Mouse (Mus musculus) lung, adult 2 months (tissue): ENCODE data around the gene Epgn. TPM values are rescaled to one million over a fixed set of nuclear protein-coding genes. Genes with fewer than 3 reads are reported as not detected.

ENCODE experiments used
- DNase-seq: peaks from one replicate; pipeline ENCODE4 v3.0.0; 2022
- H3K4me1 ChIP-seq: fragments of 200-500 bp; 2 replicates; pipeline ENCODE4 v1.6.1; 2011; ENCODE audit warnings: low read length; ENCODE audit not compliant: control insufficient read depth, insufficient read depth
- H3K4me3 ChIP-seq: fragments of 200-500 bp; replicated peaks from 2 replicates; pipeline ENCODE3; 2011; ENCODE audit warnings: low read depth, mild to moderate bottlenecking, control low read depth, low read length; ENCODE audit errors: extremely low read depth
- CTCF ChIP-seq: fragments of 200-500 bp; IDR thresholded peaks from 2 replicates; pipeline ENCODE4 v1.5.1; 2011; ENCODE audit warnings: mild to moderate bottlenecking, low read length, control low read depth; ENCODE audit not compliant: insufficient read depth
- POLR2A ChIP-seq: fragments of 200-500 bp; IDR thresholded peaks from 2 replicates; pipeline ENCODE4 v1.6.1; 2011; ENCODE audit warnings: low read depth, mild to moderate bottlenecking, control low read depth, low read length, borderline replicate concordance; ENCODE audit errors: extremely low read depth
- WGBS: fragments of 180-500 bp; shearing (Covaris S2); methylation state at CpG from one replicate; pipeline ENCODE4 v1.1.7; 2018; 5-methylcytosine and 5-hydroxymethylcytosine counted together
- polyA plus RNA-seq: library from polyadenylated mRNA; depleted of rRNA; stranded (reverse); fragments of >200 nt; gene quantifications from 2 replicates; pipeline ENCODE4 v1.2.3, GENCODE M21; 2012; rRNA removed

Gene Epgn
- not detected in 2 replicates for polyA plus RNA-seq

GRCm38 (mm10) chr5:91027164-91027563, at the start of gene Epgn:
Epgn (plus strand) TSS chr5:91027464.
- H3K4me3 ChIP-seq, result no peak within 1 kb of the TSS
- no peaks in the 10 kb centered on the region for H3K4me1 ChIP-seq
- TF ChIP-seq POLR2A (no peak), CTCF (no peak)
- 68% methylated on average over 6 of the region's 6 CpGs for WGBS
- DNase-seq, result no peak

GRCm38 (mm10) chr5:90980297-90980696, 47.0 kb upstream of the Epgn start:
- Histone ChIP-seq H3K4me1 (no peaks in the 10 kb centered on the region), H3K4me3 (no peak overlapping the region)
- DNase-seq, result no peak
- TF ChIP-seq CTCF (no peak), POLR2A (no peak)
- 80% methylated on average over 7 of the region's 7 CpGs for WGBS

GRCm38 (mm10) chr5:90987605-90988004, 39.7 kb upstream of the Epgn start:
- peaks cover 2% of the 10 kb centered on the region; the same call in 1 of the 2 replicates for H3K4me1 ChIP-seq
- DNase-seq, result no peak
- H3K4me3 ChIP-seq, result no peak overlapping the region
- WGBS, result 28% methylated on average over 5 of the region's 5 CpGs
- TF ChIP-seq POLR2A, result no peak
- TF ChIP-seq CTCF, result no peak

GRCm38 (mm10) chr5:90988149-90988548, 39.1 kb upstream of the Epgn start:
- WGBS, result 77% methylated on average over 3 of the region's 3 CpGs
- H3K4me3 ChIP-seq, result no peak overlapping the region
- TF ChIP-seq CTCF (no peak), POLR2A (no peak)
- peaks cover 2% of the 10 kb centered on the region; the same call in 1 of the 2 replicates for H3K4me1 ChIP-seq
- no peak for DNase-seq

- no peak for DNase-seq
- TF ChIP-seq POLR2A (no peak), CTCF (no peak)
- H3K4me3 ChIP-seq, result no peak overlapping the region
- 84% methylated on average over 4 of the region's 4 CpGs for WGBS
- H3K4me1 ChIP-seq, result peaks cover 2% of the 10 kb centered on the region; the same call in 1 of the 2 replicates
Observed at GRCm38 (mm10) chr5:90988592-90988991, 38.7 kb upstream of the Epgn start.

GRCm38 (mm10) chr5:90999942-91000341, 27.3 kb upstream of the Epgn start:
- no peak for DNase-seq
- 90% methylated on average over 8 of the region's 8 CpGs for WGBS
- TF ChIP-seq POLR2A (no peak), CTCF (no peak)
- Histone ChIP-seq H3K4me1 (no peaks in the 10 kb centered on the region), H3K4me3 (no peak overlapping the region)

- H3K4me1 ChIP-seq, result no peaks in the 10 kb centered on the region
- H3K4me3 ChIP-seq, result no peak overlapping the region
- 80% methylated on average over 10 of the region's 10 CpGs for WGBS
- no peak for DNase-seq
- TF ChIP-seq POLR2A, result no peak
- no peak for TF ChIP-seq CTCF
Observed at GRCm38 (mm10) chr5:91015216-91015615, 12.0 kb upstream of the Epgn start.

- H3K4me3 ChIP-seq, result no peak overlapping the region
- no peak for DNase-seq
- H3K4me1 ChIP-seq, result no peaks in the 10 kb centered on the region
- 74% methylated on average over 8 of the region's 8 CpGs for WGBS
- TF ChIP-seq POLR2A (no peak), CTCF (no peak)
Observed at GRCm38 (mm10) chr5:91023114-91023513, 4.2 kb upstream of the Epgn start.

GRCm38 (mm10) chr5:91027840-91028239, 576 bp downstream of the Epgn start:
- Histone ChIP-seq H3K4me3 (no peak overlapping the region), H3K4me1 (no peaks in the 10 kb centered on the region)
- 20% methylated on average over 1 of the region's 1 CpGs for WGBS
- TF ChIP-seq CTCF, result no peak
- TF ChIP-seq POLR2A, result no peak
- no peak for DNase-seq

GRCm38 (mm10) chr5:91030629-91031028, 3.4 kb downstream of the Epgn start:
- Histone ChIP-seq H3K4me3 (no peak overlapping the region), H3K4me1 (no peaks in the 10 kb centered on the region)
- WGBS, result 75% methylated on average over 2 of the region's 2 CpGs
- no peak for TF ChIP-seq POLR2A
- TF ChIP-seq CTCF, result no peak
- no peak for DNase-seq
